Mouse (Mus musculus): ENCODE results near the gene Krtap14. TPM values are rescaled to one million over a fixed set of nuclear protein-coding genes. Genes with fewer than 3 reads are reported as not detected.

Krtap14 gene
- polyA plus RNA-seq (2021; fragmentation: Nextera tagmentation) = not detected in 2 replicates
- long read RNA-seq, experiment 1 = 0 reads
- long read RNA-seq, experiment 2 = 0 reads

DNA sequence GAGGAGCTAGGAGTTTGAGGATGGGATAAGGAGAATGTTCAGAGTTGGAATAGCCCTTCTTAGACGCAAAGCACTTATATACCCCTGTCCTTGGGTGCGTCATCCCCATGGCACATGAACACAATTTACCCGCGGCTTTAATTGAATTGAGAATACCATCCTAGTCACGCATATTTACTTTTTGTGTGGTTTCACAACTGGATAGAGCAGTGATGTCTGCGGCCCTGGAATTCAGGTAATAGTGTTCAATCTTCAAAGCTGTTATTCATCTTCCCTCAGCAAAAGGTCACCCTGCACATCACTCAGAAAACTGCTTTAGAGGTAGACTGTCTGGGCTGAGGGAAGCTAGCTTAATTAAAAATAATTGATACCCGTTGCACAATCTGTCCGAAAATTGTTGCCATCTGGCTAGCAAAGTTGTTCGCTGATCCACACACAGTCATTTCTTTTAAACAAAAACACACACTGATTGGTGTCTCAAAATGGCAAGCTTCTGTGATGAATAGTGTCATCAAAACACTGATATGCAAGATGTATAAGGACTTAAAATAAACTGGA lies at the start of gene Krtap14:
Krtap14 (minus strand) TSS at position 51 of the 558 bp plus-strand sequence.

GRCm38 (mm10) chr16:88874169-88874568 lies 48.2 kb upstream of the Krtap14 start, which contains the start of gene Krtap19-2:
Krtap19-2 (minus strand) TSS chr16:88874269.

DNA sequence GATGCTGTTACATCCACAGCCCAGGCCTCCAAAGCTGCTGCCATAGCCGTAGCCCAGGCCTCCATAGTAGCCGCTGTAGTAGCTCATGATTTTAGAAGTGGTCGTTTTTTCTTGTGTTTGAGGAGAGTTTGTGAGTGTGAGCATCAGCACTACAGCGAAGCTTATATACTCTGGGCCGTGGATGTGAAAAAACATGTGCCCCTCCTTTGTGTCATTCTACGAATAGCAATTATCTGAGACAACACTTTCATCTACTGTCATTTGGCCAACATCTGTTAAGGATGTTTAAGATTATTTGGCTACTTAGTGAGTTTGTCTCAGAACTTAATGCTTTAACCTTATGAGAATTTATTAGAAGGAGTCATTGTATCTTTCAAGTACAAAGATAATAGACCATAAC lies 43.4 kb upstream of the Krtap14 start, which contains the start of gene Krtap19-1:
Krtap19-1 (minus strand) TSS at position 101 of the 400 bp plus-strand sequence.

GRCm38 (mm10) chr16:88820066-88820465 lies 5.9 kb downstream of the Krtap14 start, which contains the start of gene Krtap15:
Krtap15 (plus strand) TSS chr16:88820215.

GRCm38 (mm10) chr16:88811827-88812226 lies 14.1 kb downstream of the Krtap14 start, which contains the start of gene Gm20741:
Gm20741 (minus strand) TSS chr16:88812220.

DNA sequence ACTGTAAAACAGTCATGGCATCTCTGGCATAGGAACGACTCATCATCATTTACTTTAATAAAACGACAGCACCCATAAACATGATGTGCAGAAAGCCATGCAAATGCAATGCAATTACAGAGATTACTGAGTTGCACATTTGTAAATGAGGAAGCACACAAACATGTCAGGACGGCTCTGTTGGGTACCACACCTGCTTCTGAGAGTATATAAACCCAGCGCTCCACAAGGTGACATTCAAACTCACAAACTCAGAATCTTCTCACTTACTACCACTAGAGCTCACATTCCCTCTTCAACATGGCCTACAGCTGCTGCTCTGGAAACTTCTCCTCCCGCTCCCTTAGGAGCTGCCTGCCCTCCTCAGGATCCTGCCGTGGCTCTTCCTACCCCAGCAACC lies 48.3 kb downstream of the Krtap14 start, which contains the start of gene Gm5965:
Gm5965 (plus strand) TSS at position 301 of the 400 bp plus-strand sequence.

DNA sequence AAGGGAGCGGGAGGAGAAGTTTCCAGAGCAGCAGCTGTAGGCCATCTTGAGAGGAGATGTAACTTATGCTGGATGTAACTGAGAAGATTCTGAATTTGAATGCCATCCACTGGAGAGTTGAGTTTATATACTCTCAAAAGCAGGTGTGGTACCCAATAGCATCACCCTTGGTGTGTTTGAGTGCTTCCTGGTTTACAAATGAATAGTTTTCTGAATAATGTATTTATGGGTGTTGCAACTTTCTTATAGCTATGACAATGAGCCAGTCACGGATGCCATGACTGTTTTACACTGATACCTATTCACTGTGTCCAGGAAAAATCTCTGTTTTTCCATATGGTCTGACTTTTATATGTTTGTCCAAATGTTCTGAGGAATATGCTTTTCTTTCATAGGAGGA lies 51.8 kb downstream of the Krtap14 start, which contains the start of gene 2310057N15Rik:
2310057N15Rik (minus strand) TSS at position 101 of the 400 bp plus-strand sequence.

Other genes with a start within 250 kb of the Krtap14 start
- gene Krtap24-1, start 213.9 kb downstream of the Krtap14 start, polyA plus RNA-seq (2021; fragmentation: Nextera tagmentation) = not detected in 2 replicates
- not detected in 2 replicates for gene 2310079G19Rik, start 198.5 kb downstream of the Krtap14 start, polyA plus RNA-seq (2021; fragmentation: Nextera tagmentation)
- gene Krtap26-1, start 178.3 kb downstream of the Krtap14 start, polyA plus RNA-seq (2021; fragmentation: Nextera tagmentation) = not detected in 2 replicates
- not detected in 2 replicates for gene Krtap27-1, start 154.5 kb downstream of the Krtap14 start, polyA plus RNA-seq (2021; fragmentation: Nextera tagmentation)
- gene 2310061N02Rik, start 118.2 kb downstream of the Krtap14 start, polyA plus RNA-seq (2021; fragmentation: Nextera tagmentation) = not detected in 2 replicates
- gene Krtap13-1, start 97.3 kb downstream of the Krtap14 start, polyA plus RNA-seq (2021; fragmentation: Nextera tagmentation) = not detected in 2 replicates
- not detected in 2 replicates for gene Krtap13, start 74.5 kb downstream of the Krtap14 start, polyA plus RNA-seq (2021; fragmentation: Nextera tagmentation)
- gene 2310034C09Rik, start 67.3 kb downstream of the Krtap14 start, polyA plus RNA-seq (2021; fragmentation: Nextera tagmentation) = not detected in 2 replicates
- gene 2310057N15Rik, start 51.9 kb downstream of the Krtap14 start, polyA plus RNA-seq (2021; fragmentation: Nextera tagmentation) = not detected in 2 replicates
- not detected in 2 replicates for gene Gm5965, start 48.2 kb downstream of the Krtap14 start, polyA plus RNA-seq (2021; fragmentation: Nextera tagmentation)
- not detected in 2 replicates for gene Gm20741, start 13.9 kb downstream of the Krtap14 start, polyA plus RNA-seq (2021; fragmentation: Nextera tagmentation)
- not detected in 2 replicates for gene Krtap15, start 5.9 kb downstream of the Krtap14 start, polyA plus RNA-seq (2021; fragmentation: Nextera tagmentation)
- not detected in 2 replicates for gene Krtap19-1, start 43.3 kb upstream of the Krtap14 start, polyA plus RNA-seq (2021; fragmentation: Nextera tagmentation)
- gene Krtap19-2, start 48.1 kb upstream of the Krtap14 start, polyA plus RNA-seq (2021; fragmentation: Nextera tagmentation) = not detected in 2 replicates
- gene Krtap19-3, start 51.9 kb upstream of the Krtap14 start, polyA plus RNA-seq (2021; fragmentation: Nextera tagmentation) = not detected in 2 replicates
- gene Krtap19-4, start 58.9 kb upstream of the Krtap14 start, polyA plus RNA-seq (2021; fragmentation: Nextera tagmentation) = not detected in 2 replicates
- gene Krtap19-5, start 70.3 kb upstream of the Krtap14 start, polyA plus RNA-seq (2021; fragmentation: Nextera tagmentation) = not detected in 2 replicates
- not detected in 2 replicates for gene Krtap19-9b, start 106.1 kb upstream of the Krtap14 start, polyA plus RNA-seq (2021; fragmentation: Nextera tagmentation)
- gene Krtap16-3, start 136.7 kb upstream of the Krtap14 start, polyA plus RNA-seq (2021; fragmentation: Nextera tagmentation) = not detected in 2 replicates
- not detected in 2 replicates for gene Krtap22-2, start 184.6 kb upstream of the Krtap14 start, polyA plus RNA-seq (2021; fragmentation: Nextera tagmentation)
- gene Gm10229, start 189.1 kb upstream of the Krtap14 start, polyA plus RNA-seq (2021; fragmentation: Nextera tagmentation) = not detected in 2 replicates
- not detected in 2 replicates for gene Krtap6-1, start 205.6 kb upstream of the Krtap14 start, polyA plus RNA-seq (2021; fragmentation: Nextera tagmentation)
- not detected in 2 replicates for gene Gm10228, start 215.3 kb upstream of the Krtap14 start, polyA plus RNA-seq (2021; fragmentation: Nextera tagmentation)
- gene Krtap6-5, start 221.7 kb upstream of the Krtap14 start, polyA plus RNA-seq (2021; fragmentation: Nextera tagmentation) = not detected in 2 replicates
- not detected in 2 replicates for gene 1110025L11Rik, start 237.9 kb upstream of the Krtap14 start, polyA plus RNA-seq (2021; fragmentation: Nextera tagmentation)

Data from left cerebral cortex, adult 6 months (tissue).